Mouse (Mus musculus): ENCODE measurements around the gene Mov10l1. TPM values are rescaled to one million over a fixed set of nuclear protein-coding genes. Genes with fewer than 3 reads are reported as not detected.

Gene Mov10l1
- not detected in 3 replicates for total RNA-seq (2017)

- ATAC-seq (replicated peaks; ENCODE audit: insufficient number of reproducible peaks, low FRiP score, low TSS enrichment, poor library complexity, severe bottlenecking): no peak
These were observed at the start of gene Mov10l1 for GRCm38 (mm10) chr15:88982534-88983079. Gene Mov10l1, plus strand, starts transcription at chr15:88982909.

- ATAC-seq (replicated peaks; ENCODE audit: insufficient number of reproducible peaks, low FRiP score, low TSS enrichment, poor library complexity, severe bottlenecking): no peak
These were observed 48.6 kb upstream of the Mov10l1 start for GRCm38 (mm10) chr15:88934141-88934540.

- ATAC-seq (replicated peaks; ENCODE audit: insufficient number of reproducible peaks, low FRiP score, low TSS enrichment, poor library complexity, severe bottlenecking): no peak
These were observed 46.0 kb upstream of the Mov10l1 start for GRCm38 (mm10) chr15:88936619-88937290.

- no peak for ATAC-seq (replicated peaks; ENCODE audit: insufficient number of reproducible peaks, low FRiP score, low TSS enrichment, poor library complexity, severe bottlenecking)
These were observed 45.4 kb upstream of the Mov10l1 start for GRCm38 (mm10) chr15:88937291-88937650.

- no peak for ATAC-seq (replicated peaks; ENCODE audit: insufficient number of reproducible peaks, low FRiP score, low TSS enrichment, poor library complexity, severe bottlenecking)
These were observed 39.9 kb upstream of the Mov10l1 start for GRCm38 (mm10) chr15:88942783-88943182.

GRCm38 (mm10) chr15:88943896-88944551, 38.7 kb upstream of the Mov10l1 start:
- no peak for ATAC-seq (replicated peaks; ENCODE audit: insufficient number of reproducible peaks, low FRiP score, low TSS enrichment, poor library complexity, severe bottlenecking)

- ATAC-seq (replicated peaks; ENCODE audit: insufficient number of reproducible peaks, low FRiP score, low TSS enrichment, poor library complexity, severe bottlenecking): no peak
These were observed 35.9 kb upstream of the Mov10l1 start for GRCm38 (mm10) chr15:88946851-88947250.

- ATAC-seq (replicated peaks; ENCODE audit: insufficient number of reproducible peaks, low FRiP score, low TSS enrichment, poor library complexity, severe bottlenecking): no peak
These were observed 31.5 kb upstream of the Mov10l1 start for GRCm38 (mm10) chr15:88951246-88951645.

GRCm38 (mm10) chr15:88954368-88955072, 28.2 kb upstream of the Mov10l1 start, which contains the start of gene Ttll8:
Gene Ttll8, minus strand, starts transcription at chr15:88954418.
- no peak for ATAC-seq (replicated peaks; ENCODE audit: insufficient number of reproducible peaks, low FRiP score, low TSS enrichment, poor library complexity, severe bottlenecking)

- no peak for ATAC-seq (replicated peaks; ENCODE audit: insufficient number of reproducible peaks, low FRiP score, low TSS enrichment, poor library complexity, severe bottlenecking)
These were observed 27.4 kb upstream of the Mov10l1 start for GRCm38 (mm10) chr15:88955342-88955741.

- no peak for ATAC-seq (replicated peaks; ENCODE audit: insufficient number of reproducible peaks, low FRiP score, low TSS enrichment, poor library complexity, severe bottlenecking)
These were observed 25.2 kb upstream of the Mov10l1 start for GRCm38 (mm10) chr15:88957522-88957921.

GRCm38 (mm10) chr15:88964070-88964578, 18.6 kb upstream of the Mov10l1 start:
- no peak for ATAC-seq (replicated peaks; ENCODE audit: insufficient number of reproducible peaks, low FRiP score, low TSS enrichment, poor library complexity, severe bottlenecking)

- ATAC-seq (replicated peaks; ENCODE audit: insufficient number of reproducible peaks, low FRiP score, low TSS enrichment, poor library complexity, severe bottlenecking): no peak
These were observed 10.4 kb upstream of the Mov10l1 start for GRCm38 (mm10) chr15:88972300-88972699.

GRCm38 (mm10) chr15:88978281-88979137, 4.2 kb upstream of the Mov10l1 start, which contains the start of gene Mlc1:
Gene Mlc1, minus strand, starts transcription at chr15:88979007.
- ATAC-seq (replicated peaks; ENCODE audit: insufficient number of reproducible peaks, low FRiP score, low TSS enrichment, poor library complexity, severe bottlenecking): no peak

GRCm38 (mm10) chr15:88979138-88979446, 3.6 kb upstream of the Mov10l1 start:
- no peak for ATAC-seq (replicated peaks; ENCODE audit: insufficient number of reproducible peaks, low FRiP score, low TSS enrichment, poor library complexity, severe bottlenecking)

GRCm38 (mm10) chr15:88989236-88989635, 6.5 kb downstream of the Mov10l1 start:
- no peak for ATAC-seq (replicated peaks; ENCODE audit: insufficient number of reproducible peaks, low FRiP score, low TSS enrichment, poor library complexity, severe bottlenecking)

- ATAC-seq (replicated peaks; ENCODE audit: insufficient number of reproducible peaks, low FRiP score, low TSS enrichment, poor library complexity, severe bottlenecking): no peak
These were observed 15.9 kb downstream of the Mov10l1 start for GRCm38 (mm10) chr15:88998636-88999035.

GRCm38 (mm10) chr15:88999124-88999523, 16.4 kb downstream of the Mov10l1 start:
- no peak for ATAC-seq (replicated peaks; ENCODE audit: insufficient number of reproducible peaks, low FRiP score, low TSS enrichment, poor library complexity, severe bottlenecking)

- no peak for ATAC-seq (replicated peaks; ENCODE audit: insufficient number of reproducible peaks, low FRiP score, low TSS enrichment, poor library complexity, severe bottlenecking)
These were observed 17.7 kb downstream of the Mov10l1 start for GRCm38 (mm10) chr15:89000367-89000766.
